Mouse (Mus musculus) embryo, embryonic 11.5 days (tissue): Measurements from ENCODE around the gene Renbp.

Experiments
- DNase-seq: peaks from one replicate; pipeline ENCODE4 v3.0.0-alpha.2; 2012; ENCODE audit warnings: low read depth, low spot score

Gene Renbp

DNA sequence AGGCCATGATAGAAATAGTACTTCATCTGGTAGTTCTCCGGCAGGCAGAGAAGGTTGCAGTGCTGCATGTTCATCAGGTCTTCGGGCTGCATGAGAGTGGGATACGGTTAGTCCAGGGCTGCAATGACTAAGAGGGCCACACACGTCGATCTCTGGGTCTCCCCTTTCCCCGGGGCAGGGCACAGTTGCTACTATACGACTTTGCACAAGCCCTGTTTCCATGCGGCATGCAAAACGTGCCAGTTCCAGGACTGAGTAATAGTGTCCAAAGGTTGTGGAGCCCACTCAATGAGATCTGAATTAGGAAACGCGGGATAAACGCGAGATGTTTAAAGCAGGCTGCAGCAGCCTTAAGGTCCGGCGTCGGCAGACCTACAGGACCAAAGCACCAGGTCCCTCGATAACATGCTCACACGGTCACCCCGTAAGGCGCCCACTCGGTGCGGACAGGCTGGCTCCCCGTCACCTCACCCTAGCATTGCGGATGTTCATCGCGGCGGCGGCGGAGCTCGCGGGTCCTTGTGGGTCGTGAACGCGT lies 9.3 kb downstream of the Renbp start:
- DNase-seq = no peak

DNA sequence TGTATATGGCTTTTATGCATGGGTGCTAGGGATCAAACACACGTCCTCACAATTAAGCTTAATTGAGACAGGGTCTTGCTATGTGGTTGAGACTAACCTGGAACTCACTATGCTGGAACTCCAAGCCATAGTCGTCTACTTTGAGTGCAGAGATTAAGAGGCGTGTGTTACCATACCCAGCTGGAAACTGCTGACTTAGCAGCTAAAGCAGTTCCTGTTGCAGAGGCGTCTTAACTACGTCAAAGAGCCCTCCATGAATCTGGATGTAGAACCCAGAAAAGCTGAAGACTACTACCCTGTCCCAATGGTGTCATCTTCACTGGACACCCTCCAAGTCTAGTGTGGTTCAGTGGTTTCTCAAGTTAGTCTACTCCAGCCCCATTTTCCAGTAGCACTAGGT lies 12.0 kb downstream of the Renbp start:
- DNase-seq = no peak

DNA sequence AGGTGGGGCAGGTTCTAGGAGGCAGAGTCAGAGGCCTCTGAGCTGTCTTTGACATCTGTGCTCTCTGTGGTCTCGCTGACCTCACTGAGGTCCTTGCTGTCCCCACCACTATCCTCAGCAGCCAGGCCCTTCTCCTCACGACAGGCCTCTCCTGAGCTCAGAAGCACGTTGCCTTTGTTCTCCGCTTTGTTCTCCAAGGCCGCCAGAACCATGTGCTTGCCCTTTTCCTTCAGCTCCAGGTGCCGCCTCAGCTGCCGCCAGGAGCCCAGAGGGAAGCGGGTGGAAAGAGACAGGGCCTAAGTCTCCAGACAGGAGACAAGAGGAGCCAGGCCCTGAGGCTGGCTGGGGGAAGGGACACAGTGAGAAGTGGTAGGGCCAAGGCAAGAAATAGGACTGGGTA lies 13.7 kb downstream of the Renbp start:
- no peak for DNase-seq

DNA sequence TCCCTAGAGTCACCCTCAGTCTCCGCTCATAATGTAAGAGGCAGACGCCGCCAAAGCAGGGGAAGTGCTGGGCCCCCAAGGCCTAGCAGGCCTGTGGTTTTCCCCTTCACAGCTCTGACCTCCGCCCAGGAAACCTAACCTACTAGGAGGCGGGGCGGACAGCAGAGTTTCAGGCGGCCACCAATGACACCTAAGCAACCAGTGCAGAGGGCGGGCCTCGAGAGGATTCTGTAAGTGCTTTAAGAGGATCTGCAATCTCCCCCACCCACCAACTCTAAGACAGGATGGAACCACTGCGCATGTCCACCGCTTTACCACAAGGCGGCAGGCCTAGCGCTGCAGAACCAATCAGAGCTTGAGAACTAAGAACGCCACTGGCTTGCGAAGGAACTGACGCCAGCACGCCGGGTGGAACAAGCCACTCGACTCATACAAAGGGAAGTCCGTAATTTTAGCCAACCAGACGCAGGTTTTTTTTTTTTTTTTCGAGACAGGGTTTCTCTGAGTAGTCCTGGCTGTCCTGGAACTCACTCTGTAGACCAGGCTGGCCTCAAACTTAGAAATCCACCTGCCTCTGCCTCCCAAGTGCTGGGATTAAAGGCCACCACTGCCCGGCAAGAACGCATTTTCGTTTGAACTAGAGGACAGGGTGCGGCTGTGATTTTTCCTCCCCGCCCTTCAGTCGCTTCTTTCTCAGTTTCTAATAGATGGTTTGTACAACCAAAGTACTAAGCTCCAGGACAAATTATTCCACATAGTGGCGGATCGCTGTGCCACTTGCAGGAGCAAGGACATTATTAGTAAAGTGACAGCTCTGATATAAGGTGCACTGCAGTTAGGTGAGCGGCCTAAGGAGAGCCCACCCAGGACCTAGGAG lies 15.6 kb downstream of the Renbp start:
- DNase-seq = peak; percentile 86

DNA sequence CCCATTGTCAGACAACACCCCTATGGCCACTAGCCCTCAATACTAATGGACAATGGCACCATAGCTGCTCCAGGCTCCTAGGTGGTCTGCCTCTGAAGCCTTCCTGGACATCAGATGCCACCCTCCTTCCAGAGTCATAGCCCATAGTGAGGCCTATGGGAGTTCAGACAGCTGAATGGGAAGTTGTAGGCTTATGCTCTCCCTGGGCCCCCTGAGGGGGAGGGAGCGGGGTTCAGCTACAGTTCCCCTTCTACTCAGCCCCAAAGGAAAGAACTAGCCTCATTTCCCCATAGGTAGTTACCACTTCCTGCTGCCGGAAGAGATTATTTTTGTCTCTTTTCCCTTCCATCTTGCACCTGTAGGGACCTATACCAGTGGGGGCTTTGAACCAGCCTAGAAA lies 19.1 kb downstream of the Renbp start:
- DNase-seq = no peak

DNA sequence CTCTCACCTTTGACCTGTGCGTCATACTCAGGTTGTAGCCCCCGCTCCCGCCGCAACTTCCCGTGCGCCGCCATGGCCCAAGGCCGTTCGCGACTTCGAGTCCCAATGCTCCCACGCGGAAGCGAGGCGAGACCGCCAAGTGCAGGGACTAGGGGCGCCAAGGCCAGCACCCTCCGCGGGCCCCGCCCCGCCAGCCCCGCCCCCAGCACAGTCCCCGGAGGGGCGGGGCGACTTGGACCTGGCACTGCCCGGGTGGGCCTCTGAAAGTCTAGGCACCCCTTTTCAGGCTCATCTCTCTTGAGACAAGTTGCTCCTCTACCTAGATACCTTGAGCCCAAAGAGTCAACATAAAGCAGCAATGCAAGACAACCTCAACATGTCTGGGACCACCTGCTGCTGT lies 19.5 kb downstream of the Renbp start:
- DNase-seq = no peak

DNA sequence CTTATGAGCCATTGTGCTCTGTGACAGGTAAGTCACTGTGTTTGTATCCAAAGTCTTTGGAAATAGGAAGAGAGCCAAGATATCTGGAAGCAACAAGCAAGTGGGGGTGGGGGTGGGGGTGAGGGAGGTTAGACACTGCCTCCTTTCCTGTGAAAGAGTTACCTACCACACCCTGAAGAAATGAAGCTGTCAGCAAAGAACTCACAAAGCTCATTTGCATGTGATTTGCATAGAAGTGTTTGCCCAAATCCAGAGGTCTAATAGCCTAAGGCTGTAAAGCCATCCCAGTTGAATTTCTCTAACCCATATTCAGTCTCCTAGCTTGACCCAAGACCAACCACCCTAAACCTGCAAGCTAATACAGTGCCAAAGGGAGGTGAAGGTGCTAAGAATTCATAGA lies 20.2 kb downstream of the Renbp start:
- DNase-seq = no peak

DNA sequence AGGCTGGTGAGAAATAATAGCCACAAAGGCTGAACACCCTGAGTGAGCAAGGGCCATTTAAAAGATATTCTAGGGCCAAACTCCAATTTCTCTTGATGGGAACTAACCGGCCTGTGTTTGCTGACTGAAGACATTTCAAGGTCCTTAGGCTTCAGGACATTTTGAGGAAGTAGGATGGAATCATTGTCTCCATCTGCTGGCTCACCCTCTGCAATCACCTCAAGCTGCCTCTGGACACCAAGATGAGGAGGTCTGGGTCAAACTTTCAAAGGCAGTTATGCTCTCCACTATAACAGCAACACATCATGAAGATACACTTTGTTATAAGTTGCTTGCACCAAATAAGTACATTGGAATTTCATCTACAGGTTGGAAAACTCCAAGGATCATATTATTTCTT lies 20.6 kb downstream of the Renbp start:
- DNase-seq = no peak

DNA sequence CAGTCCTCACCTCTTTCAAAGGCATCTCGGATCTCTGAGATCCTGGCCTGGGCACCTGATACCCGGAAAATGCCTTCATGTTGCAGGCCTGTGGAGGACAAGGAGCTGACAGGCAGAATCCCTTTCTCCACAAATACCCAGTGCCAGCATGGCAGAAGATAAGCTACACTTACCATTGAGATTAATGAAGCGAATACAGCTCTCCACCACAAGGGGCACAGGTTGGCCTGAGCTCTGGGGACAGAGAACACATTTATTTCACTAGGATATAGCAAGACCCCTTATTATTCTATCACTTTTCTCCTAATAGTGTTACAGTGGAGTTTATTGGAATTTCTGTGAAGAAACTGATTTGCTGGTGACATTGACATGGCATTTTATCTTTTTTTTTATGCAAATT lies 32.7 kb downstream of the Renbp start:
- DNase-seq = no peak

DNA sequence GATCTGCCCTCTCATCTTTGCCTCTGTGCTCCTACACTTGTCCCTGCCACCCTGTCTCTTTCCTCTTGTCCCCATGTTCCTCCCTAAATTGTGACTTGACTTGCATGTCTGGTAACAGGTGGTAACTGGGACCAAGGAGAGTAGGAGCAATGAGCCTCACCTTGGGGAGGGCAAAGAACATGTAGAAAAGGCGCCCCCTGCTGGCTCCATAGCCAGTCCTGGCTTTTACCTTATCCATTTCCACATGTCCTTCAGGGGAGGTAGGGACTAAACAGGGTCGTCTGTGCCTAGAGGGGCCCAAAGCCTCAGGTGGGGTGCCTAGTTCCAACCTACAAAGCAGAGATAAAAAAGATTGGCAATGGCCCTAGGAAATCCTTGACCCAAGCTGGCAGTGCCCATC lies 34.9 kb downstream of the Renbp start, which contains the start of gene L1cam:
Gene L1cam (minus strand): TSS at position 387 of the 400 bp plus-strand sequence.
- DNase-seq = no peak

DNA sequence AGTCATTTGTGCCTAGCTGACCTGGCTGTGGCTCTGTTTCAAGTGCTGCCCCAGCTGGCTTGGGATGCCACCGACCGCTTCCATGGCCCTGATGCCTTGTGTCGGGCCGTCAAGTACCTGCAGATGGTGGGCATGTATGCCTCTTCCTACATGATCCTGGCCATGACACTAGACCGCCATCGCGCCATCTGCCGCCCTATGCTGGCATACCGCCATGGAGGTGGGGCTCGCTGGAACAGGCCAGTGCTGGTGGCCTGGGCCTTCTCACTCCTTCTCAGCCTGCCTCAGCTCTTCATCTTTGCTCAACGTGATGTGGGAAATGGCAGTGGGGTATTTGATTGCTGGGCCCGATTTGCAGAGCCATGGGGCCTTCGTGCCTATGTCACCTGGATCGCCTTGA lies 37.8 kb downstream of the Renbp start:
- no peak for DNase-seq

DNA sequence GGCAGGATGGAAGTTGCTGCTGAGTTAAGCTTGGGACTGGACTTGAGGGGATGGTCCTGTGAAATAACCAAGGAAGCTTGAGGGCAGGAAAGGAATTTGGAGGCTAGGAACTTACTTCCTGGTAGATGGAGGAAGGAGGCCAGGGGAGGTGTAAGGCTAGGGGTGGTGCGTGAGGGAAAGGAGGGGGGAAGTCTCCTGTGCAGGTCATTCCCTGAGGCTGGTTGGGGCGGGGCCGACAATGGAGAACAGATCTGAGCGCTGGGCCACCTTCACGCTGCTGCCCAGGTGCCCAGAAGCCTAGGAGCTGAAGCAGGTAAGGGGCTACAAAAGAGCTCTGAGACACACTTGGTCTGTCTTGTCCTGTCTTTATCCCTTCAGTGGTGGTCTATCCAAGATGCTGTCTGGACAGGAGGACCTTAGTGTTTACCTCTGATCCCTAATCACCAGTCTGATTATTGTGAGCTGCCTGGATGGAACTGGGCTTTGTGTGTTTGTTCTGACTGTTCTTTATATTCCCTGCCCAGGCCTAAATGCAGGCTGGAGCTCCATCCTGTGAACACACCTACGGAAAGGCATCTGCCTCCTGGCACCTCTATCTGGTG lies 39.0 kb downstream of the Renbp start, which contains the start of gene Avpr2:
Gene Avpr2 (plus strand): TSS at position 552 of the 602 bp plus-strand sequence.
- DNase-seq = no peak

DNA sequence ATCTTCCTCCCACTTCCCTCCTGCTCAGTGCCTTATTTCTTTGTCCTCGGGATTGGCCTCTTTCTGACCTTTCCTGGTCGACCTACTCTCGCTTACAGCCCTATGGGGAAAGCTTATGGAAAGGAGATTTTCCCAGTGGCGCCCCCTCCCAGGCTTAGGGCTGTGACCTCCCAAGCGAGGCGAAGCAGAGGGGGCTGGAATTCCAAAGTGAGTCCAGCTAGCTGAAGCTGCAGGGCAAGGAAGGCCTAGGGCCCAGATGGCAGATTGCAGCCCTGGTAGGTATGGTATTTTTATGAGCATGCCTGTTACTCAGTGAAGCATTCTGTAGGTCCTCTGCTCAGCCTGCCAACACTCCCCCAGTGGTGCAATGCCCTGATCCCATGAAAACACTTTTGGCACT lies 49.2 kb downstream of the Renbp start:
- DNase-seq = no peak

DNA sequence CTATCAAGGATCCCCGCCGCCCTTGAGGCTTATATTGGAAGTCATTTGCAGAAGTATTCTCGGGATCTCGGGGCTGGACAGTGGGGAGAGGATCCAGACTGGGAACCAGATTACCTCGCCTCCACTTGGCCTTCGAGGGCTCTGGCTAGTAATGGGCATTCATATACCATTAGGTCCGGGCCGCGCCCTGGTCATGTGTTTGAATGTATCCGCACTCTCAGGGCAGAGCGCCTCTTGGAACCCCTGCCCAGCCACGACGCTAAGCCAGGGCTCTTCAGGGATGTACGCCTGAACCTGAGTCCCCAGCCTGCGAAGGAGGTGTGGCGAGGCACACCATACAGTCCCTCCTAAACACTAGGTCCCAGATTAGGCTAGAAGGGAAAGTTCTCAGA lies 49.6 kb downstream of the Renbp start:
- DNase-seq = no peak

DNA sequence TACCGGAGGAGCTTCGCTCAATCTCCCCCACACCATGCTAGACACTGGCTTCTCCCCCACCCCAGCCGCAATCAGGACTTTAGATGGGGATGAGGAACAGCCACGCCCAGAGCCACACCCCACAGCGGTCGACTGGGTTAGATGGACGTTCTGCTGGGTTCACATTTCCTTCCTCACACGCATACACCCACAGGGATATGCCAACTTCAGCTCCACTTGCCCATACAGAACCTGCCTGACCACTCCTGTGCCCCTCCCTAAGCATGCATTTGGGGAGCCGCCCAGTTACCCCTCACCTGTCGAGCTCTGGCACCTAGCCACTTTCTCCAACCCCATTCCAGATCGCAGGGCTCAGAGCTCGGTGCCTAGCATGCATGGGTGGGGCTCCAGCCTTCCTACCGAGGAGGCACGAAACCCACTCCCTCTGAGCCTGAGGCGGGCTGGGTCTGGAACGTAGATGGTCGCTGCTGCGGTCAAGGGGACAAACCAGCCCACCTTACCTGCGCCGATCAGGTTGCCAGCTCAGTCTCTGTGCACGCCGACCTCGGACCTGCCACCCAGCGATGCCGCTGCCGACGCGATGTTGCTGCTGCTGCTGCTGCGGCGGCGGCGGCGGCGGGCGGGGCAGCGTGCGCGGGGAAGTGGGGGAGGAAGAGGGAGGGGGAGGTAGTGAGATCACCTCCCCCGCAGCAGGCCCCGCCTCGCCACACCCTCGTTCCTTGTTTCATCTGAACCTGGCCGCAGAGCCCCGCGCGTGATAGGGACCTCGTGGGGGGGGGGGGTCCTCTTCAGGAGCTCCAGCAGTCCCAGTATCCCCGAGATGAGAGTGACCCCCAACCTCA lies 50.2 kb downstream of the Renbp start:
- no peak for DNase-seq

DNA sequence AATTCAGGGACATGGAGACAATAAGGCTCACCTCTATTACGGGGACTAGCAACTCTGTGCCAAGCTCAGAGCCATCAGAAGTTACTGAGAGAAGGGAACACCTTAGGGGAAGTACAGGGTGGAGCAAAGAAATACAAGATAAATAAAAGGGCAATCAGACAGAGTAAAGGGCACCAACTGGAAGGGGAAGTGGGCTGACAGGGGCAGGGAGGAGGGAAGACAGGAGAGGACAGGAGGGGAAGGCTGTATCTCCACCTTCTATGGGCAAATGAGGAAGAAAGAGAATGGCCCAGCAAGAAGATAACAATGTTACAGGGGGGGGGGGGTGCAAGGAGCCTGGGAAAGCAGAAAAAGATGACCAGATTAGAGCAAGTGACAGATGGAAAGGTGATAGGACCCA lies 53.6 kb downstream of the Renbp start:
- no peak for DNase-seq

DNA sequence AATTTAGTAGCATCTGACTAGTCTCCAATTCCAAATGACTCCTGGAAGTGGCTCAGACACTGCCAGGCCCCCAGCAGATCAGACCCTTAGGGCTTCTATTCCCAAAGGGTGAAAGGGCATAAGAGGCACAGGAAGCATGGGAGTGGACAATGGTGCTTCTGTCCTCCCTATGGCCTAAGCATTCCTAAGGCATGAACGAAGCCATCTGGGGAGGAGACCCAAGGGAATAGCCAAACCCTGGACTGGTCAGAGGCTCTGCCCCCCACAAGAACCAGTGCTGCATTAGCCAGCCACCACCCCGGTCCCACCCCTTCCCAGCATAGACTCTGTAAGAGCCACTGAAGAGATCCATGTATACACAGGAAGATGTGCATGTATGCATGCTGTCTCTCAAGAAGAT lies 54.8 kb downstream of the Renbp start:
- DNase-seq = no peak
